Mouse (Mus musculus) heart, postnatal 0 days (tissue): ENCODE results near the gene Rab23. TPM values are rescaled to one million over a fixed set of nuclear protein-coding genes. Genes with fewer than 3 reads are reported as not detected.

Experiments used
- ATAC-seq: fragments of 200-750 bp; cut with Nextera tagmentation; 2 replicates; pipeline ENCODE4 v1.8.0; 2017; ENCODE audit warnings: low read depth, moderate number of reproducible peaks, moderate library complexity; ENCODE audit not compliant: insufficient read depth
- DNase-seq: peaks from one replicate; pipeline ENCODE4 v3.0.0-alpha.2; 2016; ENCODE audit warnings: low spot score
- H3K27ac ChIP-seq: fragments of 300-500 bp; sonication (generic); 2 replicates; pipeline ENCODE4 v1.5.1; 2014; ENCODE audit warnings: low read depth, mild to moderate bottlenecking
- H3K27me3 ChIP-seq: fragments of 300-500 bp; sonication (generic); 2 replicates; pipeline ENCODE4 v1.6.1; 2014; ENCODE audit warnings: low read length, mixed read lengths; ENCODE audit not compliant: control insufficient read depth, insufficient read depth
- H3K36me3 ChIP-seq: fragments of 300-500 bp; sonication (generic); replicated peaks from 2 replicates; pipeline ENCODE4 v1.6.1; 2014; ENCODE audit warnings: low read length, mixed read lengths; ENCODE audit not compliant: control insufficient read depth, insufficient read depth
- H3K4me1 ChIP-seq: fragments of 300-500 bp; sonication (generic); 2 replicates; pipeline ENCODE4 v1.6.1; 2014; ENCODE audit warnings: antibody characterized with exemption; ENCODE audit not compliant: control insufficient read depth, insufficient read depth
- H3K4me2 ChIP-seq: fragments of 300-500 bp; sonication (generic); 2 replicates; pipeline ENCODE4 v1.6.1; 2014; ENCODE audit warnings: low read depth, mild to moderate bottlenecking, low read length, moderate library complexity
- H3K4me3 ChIP-seq: fragments of 300-500 bp; sonication (generic); 2 replicates; pipeline ENCODE4 v1.5.1; 2014; ENCODE audit warnings: low read depth, low read length
- H3K9ac ChIP-seq: fragments of 300-500 bp; sonication (generic); replicated peaks from 2 replicates; pipeline ENCODE4 v1.6.1; 2014; ENCODE audit warnings: low read depth, low read length, mixed read lengths
- H3K9me3 ChIP-seq: fragments of 300-500 bp; sonication (generic); replicated peaks from 2 replicates; pipeline ENCODE4 v1.6.1; 2016; ENCODE audit warnings: low read length; ENCODE audit not compliant: control insufficient read depth
- CTCF ChIP-seq: IDR thresholded peaks from 2 replicates; pipeline ENCODE4 v1.5.1; 2016; ENCODE audit warnings: antibody characterized with exemption, control low read depth, low read depth
- EP300 ChIP-seq: IDR thresholded peaks from 2 replicates; pipeline ENCODE4 v1.6.1; 2016; ENCODE audit warnings: antibody characterized with exemption, low read depth
- WGBS: fragments of 180-500 bp; shearing (Covaris S2); extraction: QIAGEN DNeasy Blood & Tissue Kit; methylation state at CpG from one replicate; pipeline ENCODE4 v1.1.7; 2014; 5-methylcytosine and 5-hydroxymethylcytosine counted together
- polyA plus RNA-seq: library from polyadenylated mRNA; unstranded; fragments of >200 nt; fragmentation: Nextera tagmentation; extraction: Ambion mirVana; gene quantifications from 2 replicates; pipeline ENCODE4 v1.2.1, GENCODE M21; 2015
- total RNA-seq: library from RNA; depleted of rRNA; stranded (reverse); fragments of >200 nt; gene quantifications from 2 replicates; pipeline ENCODE4 v1.2.3, GENCODE M21; 2014; ENCODE audit warnings: low replicate concordance

Rab23 gene
- total and polyA plus RNA-seq, 2 experiments from 2014 or later: 1.0 to 9.0 TPM

DNA sequence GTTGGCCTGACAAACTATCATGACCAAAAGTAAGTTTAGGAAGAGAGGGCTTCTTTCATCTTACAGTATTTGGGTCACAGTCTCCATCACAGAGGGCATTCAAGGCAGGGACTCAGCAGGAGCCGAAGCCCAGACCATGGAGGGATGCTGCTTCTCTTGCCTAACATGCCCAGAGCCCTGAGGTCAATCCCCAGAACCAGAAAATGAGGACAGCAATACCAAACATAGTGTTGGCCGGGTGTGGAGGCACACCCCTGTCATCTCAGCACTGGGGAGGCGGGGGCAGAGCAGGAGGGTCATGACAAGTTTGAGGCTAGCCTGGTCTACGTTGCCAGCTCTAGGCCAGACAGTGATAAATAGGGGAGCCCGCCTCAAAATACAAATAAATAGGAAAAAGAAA lies 5.4 kb downstream of the Rab23 start:
- DNase-seq (no peak), ATAC-seq (no peak)
- Histone ChIP-seq H3K36me3 (peaks cover 49% of the 10 kb centered on the region), H3K4me2 (no peak overlapping the region), H3K4me3 (no peak overlapping the region), H3K4me1 (peaks cover 9% of the 10 kb centered on the region; the same call in 1 of the 2 replicates), H3K9ac (no peak overlapping the region), H3K27ac (no peak overlapping the region), H3K9me3 (no peaks in the 10 kb centered on the region), H3K27me3 (no peaks in the 10 kb centered on the region)
- WGBS: 84% methylated on average over 5 of the region's 5 CpGs
- no peak for TF ChIP-seq CTCF
- no peak for TF ChIP-seq EP300

DNA sequence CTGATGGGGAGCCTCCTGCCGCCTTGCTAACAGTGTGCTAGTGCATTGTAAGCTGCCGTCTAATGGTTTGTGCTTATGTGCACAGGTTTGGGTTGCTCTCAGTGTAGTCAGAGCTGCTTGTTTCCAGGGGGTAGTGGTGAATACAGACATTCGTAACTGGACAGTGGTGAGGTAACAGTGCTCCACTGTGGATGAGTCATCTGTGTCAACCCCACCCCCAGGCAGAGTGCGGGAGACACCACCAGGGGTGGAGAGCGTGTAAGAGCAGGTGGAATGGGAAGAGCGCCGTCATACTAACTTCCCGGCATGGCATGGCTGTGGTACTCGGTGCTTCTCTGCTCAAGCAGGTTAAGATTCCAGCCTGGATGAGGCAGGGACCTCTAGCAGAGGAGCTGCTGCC lies 13.4 kb downstream of the Rab23 start:
- no peak overlapping the region for H3K4me2 ChIP-seq
- DNase-seq (no peak), ATAC-seq (no peak)
- H3K4me1 ChIP-seq: no peaks in the 10 kb centered on the region
- no peaks in the 10 kb centered on the region for H3K27me3 ChIP-seq
- H3K4me3 ChIP-seq: no peak overlapping the region
- no peaks in the 10 kb centered on the region for H3K9me3 ChIP-seq
- H3K27ac ChIP-seq: no peak overlapping the region
- no peak for TF ChIP-seq CTCF
- TF ChIP-seq EP300: no peak
- WGBS: 82% methylated on average over 9 of the region's 9 CpGs
- H3K36me3 ChIP-seq: peaks cover 44% of the 10 kb centered on the region
- no peak overlapping the region for H3K9ac ChIP-seq

GRCm38 (mm10) chr1:33734001-33734685 lies 14.5 kb downstream of the Rab23 start:
- Histone ChIP-seq H3K4me2 (no peak overlapping the region), H3K4me1 (no peaks in the 10 kb centered on the region), H3K27me3 (no peaks in the 10 kb centered on the region), H3K27ac (no peak overlapping the region), H3K9me3 (no peaks in the 10 kb centered on the region), H3K9ac (no peak overlapping the region), H3K36me3 (peaks cover 43% of the 10 kb centered on the region), H3K4me3 (no peak overlapping the region)
- DNase-seq (no peak), ATAC-seq (no peak)
- TF ChIP-seq EP300 (no peak), CTCF (no peak)
- WGBS: 71% methylated on average over 5 of the region's 5 CpGs

- WGBS: 92% methylated on average over 11 of the region's 11 CpGs
- TF ChIP-seq CTCF: no peak
- TF ChIP-seq EP300: no peak
- no peak overlapping the region for H3K27ac ChIP-seq
- H3K27me3 ChIP-seq: no peaks in the 10 kb centered on the region
- ATAC-seq (no peak), DNase-seq (no peak)
- H3K4me2 ChIP-seq: no peak overlapping the region
- no peak overlapping the region for H3K9ac ChIP-seq
- no peak overlapping the region for H3K4me3 ChIP-seq
- no peaks in the 10 kb centered on the region for H3K9me3 ChIP-seq
- no peaks in the 10 kb centered on the region for H3K4me1 ChIP-seq
- H3K36me3 ChIP-seq: peaks cover 33% of the 10 kb centered on the region
These were observed 18.6 kb downstream of the Rab23 start for GRCm38 (mm10) chr1:33738281-33738680.

GRCm38 (mm10) chr1:33738681-33739278 lies 19.1 kb downstream of the Rab23 start:
- DNase-seq (no peak), ATAC-seq (no peak)
- no peaks in the 10 kb centered on the region for H3K4me1 ChIP-seq
- H3K9me3 ChIP-seq: no peaks in the 10 kb centered on the region
- H3K4me3 ChIP-seq: no peak overlapping the region
- no peak overlapping the region for H3K4me2 ChIP-seq
- H3K27ac ChIP-seq: no peak overlapping the region
- WGBS: 83% methylated on average over 11 of the region's 11 CpGs
- peaks cover 30% of the 10 kb centered on the region for H3K36me3 ChIP-seq
- H3K27me3 ChIP-seq: no peaks in the 10 kb centered on the region
- no peak for TF ChIP-seq CTCF
- TF ChIP-seq EP300: no peak
- H3K9ac ChIP-seq: no peak overlapping the region
